Mouse (Mus musculus) common myeloid progenitor, adult 5-6 weeks (primary cell): ENCODE measurements around the gene Mark3. TPM values are rescaled to one million over a fixed set of nuclear protein-coding genes. Genes with fewer than 3 reads are reported as not detected.

Source experiments
- ATAC-seq: replicated peaks from 2 replicates; pipeline ENCODE4 v1.8.0; 2016; ENCODE audit warnings: low read depth, mild to moderate bottlenecking, moderate TSS enrichment, inconsistent platforms; ENCODE audit not compliant: poor library complexity, severe bottlenecking
- total RNA-seq: library from RNA; stranded (forward); fragments of 200-1000, 187-1606 nt; gene quantifications from 2 replicates; pipeline ENCODE4 v1.2.3, GENCODE M21; 2017

The Mark3 gene
- total RNA-seq, 1 experiment from 2014 or later, result 76.4 TPM

- no peak for ATAC-seq
Observed at GRCm38 (mm10) chr12:111693341-111694270, 119.3 kb downstream of the Mark3 start.

GRCm38 (mm10) chr12:111694271-111694781 lies 120.0 kb downstream of the Mark3 start:
- ATAC-seq, result no peak

GRCm38 (mm10) chr12:111694880-111695804 lies 120.8 kb downstream of the Mark3 start:
- no peak for ATAC-seq

GRCm38 (mm10) chr12:111696239-111696638 lies 121.9 kb downstream of the Mark3 start:
- ATAC-seq, result peak; percentile 78

- ATAC-seq, result no peak
Observed at GRCm38 (mm10) chr12:111697708-111698107, 123.4 kb downstream of the Mark3 start.

- no peak for ATAC-seq
Observed at GRCm38 (mm10) chr12:111698346-111698913, 124.1 kb downstream of the Mark3 start.

GRCm38 (mm10) chr12:111699542-111699941 lies 125.2 kb downstream of the Mark3 start:
- ATAC-seq, result no peak

- ATAC-seq, result no peak
Observed at GRCm38 (mm10) chr12:111700920-111701458, 126.7 kb downstream of the Mark3 start.

GRCm38 (mm10) chr12:111703301-111703700 lies 129.0 kb downstream of the Mark3 start:
- ATAC-seq, result no peak

- ATAC-seq, result no peak
Observed at GRCm38 (mm10) chr12:111704609-111705008, 130.3 kb downstream of the Mark3 start.

- no peak for ATAC-seq
Observed at GRCm38 (mm10) chr12:111705186-111705973, 131.1 kb downstream of the Mark3 start.

Other genes with a start within 250 kb of the Mark3 start
- gene Cdc42bpb, start 196.8 kb upstream of the Mark3 start, total RNA-seq, result 2.0 and 2.4 TPM in 2 replicates
- gene Lbhd2, start 167.7 kb upstream of the Mark3 start, total RNA-seq, result not detected in 2 replicates
- 0.32 TPM in 1 of 2 replicates, not detected in the other for gene Exoc3l4, start 157.5 kb upstream of the Mark3 start, total RNA-seq
- 60.2 and 79.0 TPM in 2 replicates for gene Tnfaip2, start 132.1 kb upstream of the Mark3 start, total RNA-seq
- gene Gm266, start 88.7 kb upstream of the Mark3 start, total RNA-seq, result not detected in 2 replicates
- 309 and 347 TPM in 2 replicates for gene Eif5, start 36.5 kb upstream of the Mark3 start, total RNA-seq
- 1.1 and 2.8 TPM in 2 replicates for gene Ckb, start 97.8 kb downstream of the Mark3 start, total RNA-seq
- gene Trmt61a, start 103.6 kb downstream of the Mark3 start, total RNA-seq, result 6.2 and 12.7 TPM in 2 replicates
- 38.3 and 44.9 TPM in 2 replicates for gene Bag5, start 138.7 kb downstream of the Mark3 start, total RNA-seq
- 41.9 and 56.2 TPM in 2 replicates for gene Apopt1, start 138.7 kb downstream of the Mark3 start, total RNA-seq
- gene Klc1, start 184.3 kb downstream of the Mark3 start, total RNA-seq, result 39.2 and 98.8 TPM in 2 replicates
- gene Xrcc3, start 239.3 kb downstream of the Mark3 start, total RNA-seq, result 6.6 and 8.4 TPM in 2 replicates
- 8.4 and 12.3 TPM in 2 replicates for gene Zfyve21, start 239.6 kb downstream of the Mark3 start, total RNA-seq